Mouse (Mus musculus): ENCODE results near the gene Tceanc2. TPM values are rescaled to one million over a fixed set of nuclear protein-coding genes. Genes with fewer than 3 reads are reported as not detected.

The Tceanc2 gene
- total and polyA plus RNA-seq, 3 experiments = 16.5 to 34.8 (median 24.8) TPM

DNA sequence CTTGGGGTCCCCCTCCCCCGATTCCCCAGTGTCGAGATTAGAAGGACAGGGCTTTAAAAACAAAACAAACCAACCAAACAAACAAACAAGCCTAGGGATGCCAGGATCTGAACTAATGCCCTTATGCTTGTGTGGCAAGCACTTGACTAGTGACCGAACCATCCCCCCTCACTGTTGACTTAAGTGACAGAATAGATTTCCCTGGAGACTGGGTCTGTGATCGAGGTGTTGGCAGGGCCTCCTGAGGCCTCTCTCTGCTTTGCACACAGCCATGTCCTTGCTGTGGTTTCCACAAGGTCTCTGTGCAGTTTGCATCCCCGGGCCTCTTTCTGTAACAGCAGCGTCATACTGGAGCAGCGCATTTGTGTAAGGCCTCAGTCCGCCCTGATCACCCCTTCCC is 49.5 kb downstream of the Tceanc2 start:
- Histone ChIP-seq H3K27ac (ENCODE audit: insufficient read depth, low read depth) (no peak overlapping the region), H3K4me2 (ENCODE audit: insufficient read depth, low read depth, poor library complexity, severe bottlenecking) (peak overlapping the region; percentile 31; the same call in 1 of the 2 replicates), H3K4me3 (replicated peaks in 1 of 3; ENCODE audit: low read depth in 2 of 3, low read length in 2 of 3, poor library complexity in 1 of 3) (no peak overlapping the region), H3K4me1 (ENCODE audit: control insufficient read depth in 1 of 2, insufficient read depth in 2 of 2) (peaks cover 15 to 43% of the 10 kb centered on the region in 2 experiments), H3K9me3 (replicated peaks; ENCODE audit: low read length) (no peaks in the 10 kb centered on the region), H3K9ac (ENCODE audit: insufficient read depth, low read depth) (no peak overlapping the region), H3K79me2 (replicated peaks; ENCODE audit: control insufficient read depth, extremely low read depth, insufficient read depth, poor library complexity, severe bottlenecking) (no peaks in the 10 kb centered on the region), H3K27me3 (replicated peaks) (no peaks in the 10 kb centered on the region), H3K36me3 (replicated peaks in 1 of 2; ENCODE audit: control insufficient read depth in 1 of 2, insufficient read depth in 1 of 2, low read length in 1 of 2) (no peaks in the 10 kb centered on the region)
- TF ChIP-seq CTCF (conservative IDR thresholded peaks at IDR 0.05 in 1 of 2, IDR thresholded peaks at IDR 0.05 in 1 of 2; ENCODE audit: low read depth in 2 of 2, low read length in 2 of 2) (no peak), USF1 (IDR thresholded peaks at IDR 0.05; ENCODE audit: low read depth, low read length) (no peak), CHD1 (IDR thresholded peaks at IDR 0.05; ENCODE audit: low read depth, low read length) (no peak), MEF2A (IDR thresholded peaks at IDR 0.05; ENCODE audit: borderline replicate concordance, low read depth, low read length) (0 out of 2 replicates have a peak, but pooled peaks have one; percentile 22), TCF12 (IDR thresholded peaks at IDR 0.05; ENCODE audit: low read depth, low read length) (peak; percentile 32; the same call in 1 of the 2 replicates)
- in situ Hi-C loops (cut with MboI; ENCODE audit: low pct_ligation_motif_present, low pct_unique_long_range_greater_than_20kb, low sequenced_read_pairs) (no loop called here), dilution Hi-C loops (cut with MboI; ENCODE audit: extremely low pct_ligation_motif_present, extremely low pct_unique_long_range_greater_than_20kb, low sequenced_read_pairs) (no loop called here)
- peak; percentile 71 for DNase-seq (ENCODE audit: extremely low read depth)

DNA sequence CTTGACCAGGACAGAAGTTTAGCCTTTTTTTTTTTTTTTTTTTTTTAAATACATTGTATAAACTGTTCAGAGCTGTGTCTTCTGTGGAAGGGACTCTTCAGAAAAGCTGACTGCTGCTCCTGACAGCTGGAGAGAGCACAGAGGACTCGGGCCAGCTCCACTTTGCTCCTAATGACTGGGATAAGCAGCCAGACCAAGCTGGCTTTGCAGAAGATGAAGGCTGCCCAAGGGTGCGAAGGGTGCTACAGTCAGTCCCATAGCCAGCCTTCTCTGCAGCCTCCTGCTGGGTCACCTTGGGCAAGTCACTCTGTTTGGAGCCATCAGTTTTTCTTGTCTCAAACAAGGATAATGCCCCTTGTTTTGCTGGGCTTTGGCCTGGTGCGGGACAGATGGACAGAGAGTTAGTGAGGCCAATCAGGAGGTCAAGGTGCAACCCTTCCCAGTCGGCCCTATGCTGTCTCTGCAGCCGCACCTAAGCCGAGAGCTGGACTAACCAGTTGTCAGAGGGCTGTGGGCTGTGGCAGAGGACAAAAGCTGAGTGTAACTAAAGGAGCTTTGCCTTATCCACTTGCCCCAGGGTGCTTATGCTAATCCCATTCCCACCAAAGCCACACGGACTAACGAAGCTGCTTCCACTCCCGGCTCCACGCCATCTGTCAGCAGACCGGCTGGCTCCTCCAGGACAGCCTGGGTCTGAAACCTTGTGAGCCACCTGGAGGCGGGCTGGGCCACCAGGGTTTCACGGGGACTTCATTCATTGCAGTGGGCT is 50.8 kb downstream of the Tceanc2 start:
- dilution Hi-C loops (cut with MboI; ENCODE audit: extremely low pct_ligation_motif_present, extremely low pct_unique_long_range_greater_than_20kb, low sequenced_read_pairs) (no loop called here), in situ Hi-C loops (cut with MboI; ENCODE audit: low pct_ligation_motif_present, low pct_unique_long_range_greater_than_20kb, low sequenced_read_pairs) (no loop called here)
- no peak overlapping the region for H3K4me2 ChIP-seq (ENCODE audit: insufficient read depth, low read depth, poor library complexity, severe bottlenecking)
- no peak for DNase-seq (ENCODE audit: extremely low read depth)
- H3K4me1 ChIP-seq (ENCODE audit: control insufficient read depth in 1 of 2, insufficient read depth in 2 of 2) = peaks cover 15 to 43% of the 10 kb centered on the region in 2 experiments
- TF ChIP-seq USF1 (IDR thresholded peaks at IDR 0.05; ENCODE audit: low read depth, low read length) = no peak
- TF ChIP-seq NRF1 (IDR thresholded peaks at IDR 0.05; ENCODE audit: low read depth, low read length) = no peak
- no peak overlapping the region for H3K27ac ChIP-seq (ENCODE audit: insufficient read depth, low read depth)
- no peak overlapping the region for H3K9ac ChIP-seq (ENCODE audit: insufficient read depth, low read depth)
- no peaks in the 10 kb centered on the region for H3K36me3 ChIP-seq (replicated peaks in 1 of 2; ENCODE audit: control insufficient read depth in 1 of 2, insufficient read depth in 1 of 2, low read length in 1 of 2)
- H3K79me2 ChIP-seq (replicated peaks; ENCODE audit: control insufficient read depth, extremely low read depth, insufficient read depth, poor library complexity, severe bottlenecking) = no peaks in the 10 kb centered on the region
- H3K9me3 ChIP-seq (replicated peaks; ENCODE audit: low read length) = no peaks in the 10 kb centered on the region
- H3K4me3 ChIP-seq (replicated peaks in 1 of 3; ENCODE audit: low read depth in 2 of 3, low read length in 2 of 3, poor library complexity in 1 of 3) = no peak overlapping the region
- H3K27me3 ChIP-seq (replicated peaks) = no peaks in the 10 kb centered on the region

GRCm38 (mm10) chr4:107126891-107127524 is 51.9 kb downstream of the Tceanc2 start:
- H3K36me3 ChIP-seq (replicated peaks in 1 of 2; ENCODE audit: control insufficient read depth in 1 of 2, insufficient read depth in 1 of 2, low read length in 1 of 2) = no peaks in the 10 kb centered on the region
- no peak for DNase-seq (ENCODE audit: extremely low read depth)
- no peaks in the 10 kb centered on the region for H3K79me2 ChIP-seq (replicated peaks; ENCODE audit: control insufficient read depth, extremely low read depth, insufficient read depth, poor library complexity, severe bottlenecking)
- no peak overlapping the region for H3K9ac ChIP-seq (ENCODE audit: insufficient read depth, low read depth)
- dilution Hi-C loops (cut with MboI; ENCODE audit: extremely low pct_ligation_motif_present, extremely low pct_unique_long_range_greater_than_20kb, low sequenced_read_pairs) = no loop called here
- H3K27ac ChIP-seq (ENCODE audit: insufficient read depth, low read depth) = no peak overlapping the region
- no peaks in the 10 kb centered on the region for H3K27me3 ChIP-seq (replicated peaks)
- H3K4me3 ChIP-seq (replicated peaks in 1 of 3; ENCODE audit: low read depth in 2 of 3, low read length in 2 of 3, poor library complexity in 1 of 3) = no peak overlapping the region
- no peaks in the 10 kb centered on the region for H3K9me3 ChIP-seq (replicated peaks; ENCODE audit: low read length)
- TF ChIP-seq MAFK (IDR thresholded peaks at IDR 0.05; ENCODE audit: insufficient replicate concordance, low read length) = no peak
- TF ChIP-seq EP300 (IDR thresholded peaks at IDR 0.05; ENCODE audit: low read length) = no peak
- TF ChIP-seq ZNF384 (IDR thresholded peaks at IDR 0.05; ENCODE audit: low read depth, low read length) = no peak
- TF ChIP-seq CHD2 (IDR thresholded peaks at IDR 0.05; ENCODE audit: low read length) = no peak
- no peak for TF ChIP-seq BHLHE40 (IDR thresholded peaks at IDR 0.05; ENCODE audit: low read depth, low read length)
- TF ChIP-seq PAX5 (IDR thresholded peaks at IDR 0.05; ENCODE audit: low read length) = no peak
- TF ChIP-seq NELFE (IDR thresholded peaks at IDR 0.05; ENCODE audit: low read depth, low read length) = no peak
- TF ChIP-seq UBTF (IDR thresholded peaks at IDR 0.05; ENCODE audit: low read depth, low read length) = no peak
- H3K4me1 ChIP-seq (ENCODE audit: control insufficient read depth in 1 of 2, insufficient read depth in 2 of 2) = peaks cover 15 to 43% of the 10 kb centered on the region in 2 experiments
- in situ Hi-C loops (cut with MboI; ENCODE audit: low pct_ligation_motif_present, low pct_unique_long_range_greater_than_20kb, low sequenced_read_pairs) = no loop called here
- H3K4me2 ChIP-seq (ENCODE audit: insufficient read depth, low read depth, poor library complexity, severe bottlenecking) = no peak overlapping the region

Measured in CH12.LX (cell line).